Mouse (Mus musculus) ES-E14 (cell line): ENCODE measurements around the gene C1qtnf5.

ENCODE experiments used
- CHD2 ChIP-seq: IDR thresholded peaks from 2 replicates; pipeline ENCODE4 v1.6.1; 2014; ENCODE audit warnings: mild to moderate bottlenecking, low read depth, low read length, inconsistent platforms
- ZC3H11A ChIP-seq: IDR thresholded peaks from 2 replicates; pipeline ENCODE4 v1.6.1; 2012; ENCODE audit warnings: low read depth, mild to moderate bottlenecking, inconsistent platforms, low read length, borderline replicate concordance

DNA sequence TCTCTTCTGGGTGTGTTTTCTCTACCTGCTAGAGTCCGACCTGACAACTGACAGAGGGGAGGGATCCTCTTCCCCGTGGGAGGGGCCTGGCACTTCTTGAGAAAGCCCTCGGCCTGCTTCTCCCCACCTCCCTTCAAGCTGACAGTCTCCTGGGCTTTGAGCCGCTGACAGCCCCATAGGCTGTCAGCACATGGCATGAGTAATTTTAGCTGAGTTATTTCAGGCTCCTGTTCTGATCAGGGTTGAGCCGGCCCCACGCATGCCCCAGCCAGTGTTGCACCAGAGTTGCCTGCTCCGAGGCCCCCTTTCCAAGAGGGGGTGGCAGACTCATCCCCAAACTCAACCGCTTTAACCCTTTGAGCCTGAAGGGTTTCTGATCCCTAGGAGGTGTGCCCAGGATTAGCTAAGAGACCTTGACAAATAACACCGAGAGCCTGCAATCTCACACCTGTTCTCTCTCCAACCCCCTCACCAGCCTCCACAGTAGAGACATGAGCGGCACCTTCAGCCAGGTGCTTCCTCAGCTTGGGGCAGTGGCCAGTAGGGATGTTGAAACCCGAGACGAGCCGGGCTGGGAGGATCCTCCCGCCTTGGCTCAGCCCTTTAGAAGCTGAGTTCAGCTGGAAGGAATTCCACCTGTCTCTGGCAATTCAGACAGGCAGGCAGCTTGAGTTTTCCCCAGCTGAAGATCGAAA lies 19.1 kb upstream of the C1qtnf5 start:
- TF ChIP-seq CHD2: no peak
- TF ChIP-seq ZC3H11A: no peak
